25 mouse cellular contexts compared by ENCODE assay signal in genomic region chr6:89452356-89452755, GRCm38 (mm10).
DNase-seq lines count a peak whose midpoint lies in the region; ATAC-seq lines count a peak whose summit lies in the region.
"Had no signal": no experiment of that assay in that cellular context is flagged by ENCODE, and none has a peak within 500 bp of the region (broad histone marks: within the 10 kb centered on the region; RNA-seq: fewer than 3 reads in every experiment).

No protein-coding gene starts in this region.

- peak; percentile 68 for DNase-seq in heart, adult 11 months
- no peak for DNase-seq in hindbrain, embryonic 14.5 days (ENCODE audit: low spot score)
- no peak for DNase-seq in midbrain, embryonic 10.5 days (ENCODE audit: low spot score)
- peak; percentile 58 for DNase-seq in brain, adult 2 months (ENCODE audit: low read depth, low spot score)
- no peak for DNase-seq in layer of hippocampus, postnatal 25 days (ENCODE audit: extremely low spot score in 1 of 2, low spot score in 1 of 2)
- DNase-seq: adrenal gland, adult 2 months; adrenal gland, postnatal 36 days; B cell, adult 2 months; cerebellum, adult 8-10 months; heart, postnatal 4 days; kidney, postnatal 4 days; liver, postnatal 0 days; lung, postnatal 4 days; right cerebral cortex, postnatal 25 days had no signal

- H3K9ac ChIP-seq in heart, embryonic 11.5 days (ENCODE audit: low read depth, low read length), result no peak overlapping the region
- H3K9ac ChIP-seq in hindbrain, embryonic 14.5 days, result no peak overlapping the region
- H3K9ac ChIP-seq in hindbrain, embryonic 12.5 days, result no peak overlapping the region
- no peak overlapping the region for H3K9ac ChIP-seq in midbrain, embryonic 15.5 days
- H3K9ac ChIP-seq: embryonic facial prominence, embryonic 13.5 days; forebrain, embryonic 15.5 days; intestine, embryonic 15.5 days; liver, embryonic 12.5 days; liver, postnatal 0 days; stomach, embryonic 15.5 days had no signal

- no peak for ATAC-seq in heart, embryonic 11.5 days (replicated peaks; ENCODE audit: insufficient number of reproducible peaks, low FRiP score, low TSS enrichment)
- ATAC-seq in hindbrain, embryonic 14.5 days (ENCODE audit: low FRiP score), result no peak
- ATAC-seq in hindbrain, embryonic 12.5 days (ENCODE audit: low FRiP score), result no peak
- no peak for ATAC-seq in midbrain, embryonic 15.5 days (replicated peaks)
- ATAC-seq: activated CD4-positive, CD25-positive, alpha-beta regulatory T cell, adult 4 months; intestine, embryonic 15.5 days; liver, embryonic 12.5 days; liver, postnatal 0 days had no signal

- peaks cover 36% of the 10 kb centered on the region for H3K4me1 ChIP-seq in heart, embryonic 11.5 days (ENCODE audit: control insufficient read depth, insufficient read depth, low read length)
- H3K4me1 ChIP-seq in hindbrain, embryonic 14.5 days (replicated peaks; ENCODE audit: control insufficient read depth, insufficient read depth, low read length), result no peaks in the 10 kb centered on the region; the same call in 1 of the 2 replicates
- H3K4me1 ChIP-seq in hindbrain, embryonic 12.5 days, result peaks cover 9% of the 10 kb centered on the region; the same call in 1 of the 2 replicates
- peaks cover 21% of the 10 kb centered on the region for H3K4me1 ChIP-seq in midbrain, embryonic 15.5 days
- H3K4me1 ChIP-seq in midbrain, embryonic 10.5 days, result no peaks in the 10 kb centered on the region

- no peak overlapping the region for H3K4me3 ChIP-seq in heart, embryonic 11.5 days (ENCODE audit: low read depth, low read length)
- no peak overlapping the region for H3K4me3 ChIP-seq in hindbrain, embryonic 14.5 days (replicated peaks; ENCODE audit: low read length)
- H3K4me3 ChIP-seq in hindbrain, embryonic 12.5 days, result no peak overlapping the region
- H3K4me3 ChIP-seq in midbrain, embryonic 15.5 days, result no peak overlapping the region
- H3K4me3 ChIP-seq in midbrain, embryonic 10.5 days, result no peak overlapping the region
- H3K4me3 ChIP-seq: embryonic facial prominence, embryonic 13.5 days; forebrain, embryonic 10.5 days; forebrain, embryonic 15.5 days; intestine, embryonic 15.5 days; liver, embryonic 12.5 days; megakaryocyte, embryonic 14.5 days; stomach, embryonic 15.5 days had no signal

- H3K27me3 ChIP-seq in heart, embryonic 11.5 days (ENCODE audit: control insufficient read depth, insufficient read depth, low read length), result no peaks in the 10 kb centered on the region
- H3K27me3 ChIP-seq in hindbrain, embryonic 14.5 days (ENCODE audit: control insufficient read depth, insufficient read depth, low read length), result no peaks in the 10 kb centered on the region
- no peaks in the 10 kb centered on the region for H3K27me3 ChIP-seq in hindbrain, embryonic 12.5 days
- no peaks in the 10 kb centered on the region for H3K27me3 ChIP-seq in midbrain, embryonic 15.5 days (replicated peaks)
- no peaks in the 10 kb centered on the region for H3K27me3 ChIP-seq in midbrain, embryonic 10.5 days (ENCODE audit: low read depth, poor library complexity, severe bottlenecking)
- H3K27me3 ChIP-seq: embryonic facial prominence, embryonic 13.5 days; forebrain, embryonic 15.5 days; intestine, embryonic 15.5 days; liver, embryonic 12.5 days; stomach, embryonic 15.5 days had no signal

- no peak overlapping the region for H3K27ac ChIP-seq in heart, embryonic 11.5 days (ENCODE audit: low read depth, low read length)
- H3K27ac ChIP-seq in hindbrain, embryonic 14.5 days, result peak overlapping the region; percentile 47; the same call in 1 of the 2 replicates
- H3K27ac ChIP-seq in hindbrain, embryonic 12.5 days, result no peak overlapping the region
- 0 out of 2 replicates have a peak overlapping the region, but pooled peaks have one; percentile 11 for H3K27ac ChIP-seq in midbrain, embryonic 15.5 days
- H3K27ac ChIP-seq in midbrain, embryonic 10.5 days (replicated peaks), result no peak overlapping the region
- H3K27ac ChIP-seq: forebrain, embryonic 10.5 days; forebrain, embryonic 15.5 days; intestine, embryonic 15.5 days; liver, embryonic 12.5 days had no signal

- no peaks in the 10 kb centered on the region for H3K9me3 ChIP-seq in heart, embryonic 11.5 days (replicated peaks; ENCODE audit: control insufficient read depth, low read length)
- H3K9me3 ChIP-seq in hindbrain, embryonic 14.5 days (ENCODE audit: control insufficient read depth, low read length), result no peaks in the 10 kb centered on the region
- no peaks in the 10 kb centered on the region for H3K9me3 ChIP-seq in hindbrain, embryonic 12.5 days (replicated peaks)
- no peaks in the 10 kb centered on the region for H3K9me3 ChIP-seq in midbrain, embryonic 15.5 days
- H3K9me3 ChIP-seq in midbrain, embryonic 10.5 days (replicated peaks), result no peaks in the 10 kb centered on the region
- H3K9me3 ChIP-seq: embryonic facial prominence, embryonic 13.5 days; forebrain, embryonic 10.5 days; forebrain, embryonic 15.5 days; intestine, embryonic 15.5 days; liver, embryonic 12.5 days; megakaryocyte, embryonic 14.5 days; stomach, embryonic 15.5 days had no signal

- no peaks in the 10 kb centered on the region for H3K36me3 ChIP-seq in heart, embryonic 11.5 days (ENCODE audit: control insufficient read depth, insufficient read depth, low read length)
- no peaks in the 10 kb centered on the region for H3K36me3 ChIP-seq in hindbrain, embryonic 14.5 days (replicated peaks; ENCODE audit: control insufficient read depth, insufficient read depth)
- H3K36me3 ChIP-seq in hindbrain, embryonic 12.5 days, result no peaks in the 10 kb centered on the region
- no peaks in the 10 kb centered on the region for H3K36me3 ChIP-seq in midbrain, embryonic 15.5 days (replicated peaks)
- no peaks in the 10 kb centered on the region for H3K36me3 ChIP-seq in midbrain, embryonic 10.5 days
- H3K36me3 ChIP-seq: embryonic facial prominence, embryonic 13.5 days; forebrain, embryonic 10.5 days; forebrain, embryonic 15.5 days; intestine, embryonic 15.5 days; liver, embryonic 12.5 days; stomach, embryonic 15.5 days had no signal

- no peak overlapping the region for H3K4me2 ChIP-seq in heart, embryonic 11.5 days
- no peak overlapping the region for H3K4me2 ChIP-seq in hindbrain, embryonic 14.5 days (replicated peaks)
- no peak overlapping the region for H3K4me2 ChIP-seq in hindbrain, embryonic 12.5 days (replicated peaks)
- no peak overlapping the region for H3K4me2 ChIP-seq in midbrain, embryonic 15.5 days
- H3K4me2 ChIP-seq: embryonic facial prominence, embryonic 13.5 days; forebrain, embryonic 15.5 days; intestine, embryonic 15.5 days; liver, embryonic 12.5 days; stomach, embryonic 15.5 days had no signal

- WGBS in heart, embryonic 11.5 days (ENCODE audit: insufficient replicate concordance), result 75% methylated on average over 6 of the region's 6 CpGs
- WGBS in hindbrain, embryonic 14.5 days, result 71% methylated on average over 6 of the region's 6 CpGs
- WGBS in hindbrain, embryonic 12.5 days, result 77% methylated on average over 6 of the region's 6 CpGs
- 61% methylated on average over 6 of the region's 6 CpGs for WGBS in midbrain, embryonic 15.5 days
- 82% methylated on average over 6 of the region's 6 CpGs for WGBS in midbrain, embryonic 10.5 days

Comparison
In these comparisons a context has a peak if more than half of its experiments do, and no peak if none do; other contexts are left out.
1. H3K27ac ChIP-seq: peak in hindbrain, embryonic 14.5 days (single experiment) and midbrain, embryonic 15.5 days (single experiment); none in heart, embryonic 11.5 days (single experiment), hindbrain, embryonic 12.5 days (single experiment) and midbrain, embryonic 10.5 days (single experiment).
2. DNase-seq: peak in heart, adult 11 months (single experiment) and brain, adult 2 months (single experiment); none in hindbrain, embryonic 14.5 days (single experiment), midbrain, embryonic 10.5 days (single experiment) and layer of hippocampus, postnatal 25 days (0 of 2).